Mouse (Mus musculus): ENCODE measurements around the gene Rsl1.
"Not testable (repeated sequence)": the region's sequence is repeated elsewhere in the genome, so short reads cannot be mapped to it uniquely, and the experiment has no call there.

Rsl1 gene

GRCm38 (mm10) chr13:67172991-67173722 is at the start of gene Rsl1:
Gene Rsl1 (plus strand): TSS chr13:67173182.
- DNase-seq (ENCODE audit: low spot score in 2 of 2): peak in 1 of 2 experiments; percentile 43

GRCm38 (mm10) chr13:67124460-67124859 is 48.5 kb upstream of the Rsl1 start:
- DNase-seq (ENCODE audit: low spot score in 2 of 2): no peak

- not testable (repeated sequence) for DNase-seq (ENCODE audit: low spot score in 2 of 2)
These were observed 45.5 kb upstream of the Rsl1 start for GRCm38 (mm10) chr13:67127507-67127906.

DNA sequence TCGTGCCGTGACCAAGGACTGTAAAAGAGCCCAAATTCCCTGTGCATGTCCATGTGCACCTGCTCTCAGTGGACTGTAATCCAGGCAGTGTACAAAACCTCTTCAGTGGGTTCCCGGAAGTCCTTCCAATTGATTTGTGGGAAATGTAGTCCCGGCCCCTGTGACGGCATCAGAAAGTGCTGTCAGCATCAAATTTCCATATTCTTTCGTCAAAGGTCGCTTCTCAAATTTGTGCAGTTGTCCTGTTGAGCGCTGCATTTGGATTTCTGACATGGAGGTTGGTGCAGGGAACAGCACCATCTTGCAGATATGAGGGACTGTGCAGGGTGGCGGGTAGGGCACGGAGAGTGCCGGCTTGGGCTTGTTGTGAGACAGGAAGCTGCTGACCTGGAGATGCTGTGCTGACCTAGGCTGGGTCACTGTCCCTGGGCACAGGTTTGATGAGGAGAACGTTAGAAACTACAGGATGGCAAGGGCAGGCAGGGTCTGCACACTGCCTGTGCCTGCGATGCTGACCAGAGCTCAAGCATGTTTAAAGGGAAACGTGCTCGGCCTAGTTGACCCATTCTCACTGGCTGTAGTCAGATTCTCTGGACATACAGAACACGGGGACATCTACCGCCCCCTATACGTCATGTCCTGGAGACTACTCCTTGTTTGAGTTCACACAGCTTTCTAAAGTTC is 44.8 kb upstream of the Rsl1 start:
- peak; percentile 46 to 69 for DNase-seq (ENCODE audit: low spot score in 2 of 2)

- DNase-seq (ENCODE audit: low spot score in 2 of 2): not testable (repeated sequence)
These were observed 6.9 kb upstream of the Rsl1 start for GRCm38 (mm10) chr13:67166122-67166521.

GRCm38 (mm10) chr13:67173723-67174055 is 707 bp downstream of the Rsl1 start:
- no peak for DNase-seq (ENCODE audit: low spot score in 2 of 2)

DNA sequence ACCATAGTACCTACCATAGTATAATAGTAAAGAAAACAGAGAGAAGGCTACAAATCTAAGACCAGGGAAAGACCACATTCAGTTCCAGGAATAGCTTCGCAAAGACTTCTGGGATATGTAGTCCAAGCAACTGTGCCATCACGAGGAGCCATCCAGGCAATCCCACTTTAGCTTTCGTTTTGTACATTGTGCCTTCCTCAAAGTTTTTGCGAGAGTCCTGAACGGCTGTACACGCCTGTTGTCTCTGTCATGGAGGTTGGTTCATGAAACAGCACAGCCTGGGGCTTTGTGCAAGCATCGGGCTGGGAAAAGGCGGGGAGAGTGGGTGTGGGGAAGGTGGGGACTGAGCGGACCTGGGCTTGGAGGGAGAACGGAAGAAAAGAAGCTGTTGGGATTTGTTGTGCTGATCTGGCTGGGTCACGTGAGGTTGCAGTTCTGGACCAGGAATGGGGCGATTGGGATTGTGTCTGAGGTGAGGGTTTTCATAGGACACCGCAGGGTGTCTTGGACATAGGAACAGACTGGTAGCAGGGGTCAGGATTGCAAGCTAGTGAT is 21.4 kb downstream of the Rsl1 start, which contains the start of gene Zfp455:
TSS of gene Zfp455 (plus strand) at position 167 of the 555 bp plus-strand sequence.
- peak in 1 of 2 experiments; percentile 48 for DNase-seq (ENCODE audit: low spot score in 2 of 2)

DNA sequence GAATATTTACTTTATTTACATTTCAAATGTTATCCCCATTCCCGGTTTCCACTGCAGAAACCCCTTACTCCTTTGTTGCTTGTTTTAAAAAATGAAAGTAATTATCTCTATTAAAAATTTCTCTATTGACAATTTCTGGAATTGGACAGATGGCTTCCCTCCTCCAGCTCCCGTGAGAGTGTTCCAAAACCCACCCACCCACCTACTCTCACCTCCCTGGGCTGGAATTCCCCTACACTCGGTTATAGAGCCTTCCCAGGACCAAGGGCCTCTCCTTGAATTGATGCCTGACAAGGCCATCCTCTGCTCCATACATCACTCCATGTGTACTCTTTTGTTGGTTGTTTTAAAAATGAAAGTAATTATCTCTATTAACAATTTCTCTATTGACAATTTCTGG is 28.7 kb downstream of the Rsl1 start:
- DNase-seq (ENCODE audit: low spot score in 2 of 2): no peak

GRCm38 (mm10) chr13:67214015-67214607 is 41.1 kb downstream of the Rsl1 start:
- DNase-seq (ENCODE audit: low spot score in 2 of 2): no peak

Measured in cerebellum, postnatal 4 days (tissue).